ENCODE assay signal across 24 mouse cellular contexts in genomic region chr4:98543001-98543400, GRCm38 (mm10).
A peak's percentile ranks its signal among the peaks of the same experiment; 100 is the strongest.
DNase-seq lines count a peak whose midpoint lies in the region; ATAC-seq and TF ChIP-seq lines count a peak whose summit lies in the region.
"Had no signal": no experiment of that assay in that cellular context is flagged by ENCODE, and none has a peak within 500 bp of the region (broad histone marks: within the 10 kb centered on the region; RNA-seq: fewer than 3 reads in every experiment).

No protein-coding gene starts in this region.

- no peaks in the 10 kb centered on the region for H3K9me3 ChIP-seq in forebrain, embryonic 16.5 days (ENCODE audit: control insufficient read depth, low read length)
- H3K9me3 ChIP-seq: forebrain, embryonic 10.5 days; forebrain, embryonic 13.5 days; heart, embryonic 10.5 days; heart, embryonic 13.5 days; hindbrain, embryonic 12.5 days; hindbrain, embryonic 15.5 days had no signal

- H3ac ChIP-seq in myocyte (ENCODE audit: control insufficient read depth, insufficient read length), result no peak overlapping the region

- H3K4me3 ChIP-seq in myocyte, result no peak overlapping the region
- no peak overlapping the region for H3K4me3 ChIP-seq in forebrain, embryonic 16.5 days (replicated peaks; ENCODE audit: low read length)
- H3K4me3 ChIP-seq: forebrain, embryonic 10.5 days; forebrain, embryonic 13.5 days; heart, adult 2 months; heart, embryonic 10.5 days; heart, embryonic 13.5 days; hindbrain, embryonic 12.5 days; hindbrain, embryonic 15.5 days had no signal

- no peak overlapping the region for H3K27ac ChIP-seq in forebrain, embryonic 16.5 days (ENCODE audit: low read length)
- H3K27ac ChIP-seq: forebrain, embryonic 10.5 days; forebrain, embryonic 13.5 days; heart, adult 2 months; heart, embryonic 10.5 days; heart, embryonic 13.5 days; hindbrain, embryonic 12.5 days; hindbrain, embryonic 15.5 days had no signal

- H3K79me2 ChIP-seq in myocyte (ENCODE audit: control insufficient read depth, insufficient read depth), result no peaks in the 10 kb centered on the region

- no peak for ATAC-seq in forebrain, embryonic 16.5 days
- ATAC-seq: CD4-positive, CD25-positive, alpha-beta regulatory T cell, adult 4 months; forebrain, embryonic 13.5 days; forebrain, postnatal 0 days had no signal

- no peak overlapping the region for H3K9ac ChIP-seq in forebrain, embryonic 16.5 days (replicated peaks; ENCODE audit: low read depth, low read length)
- H3K9ac ChIP-seq: forebrain, embryonic 13.5 days; forebrain, postnatal 0 days; heart, embryonic 13.5 days; hindbrain, embryonic 12.5 days; hindbrain, embryonic 15.5 days had no signal

- H3K4me1 ChIP-seq in forebrain, embryonic 16.5 days (replicated peaks; ENCODE audit: control insufficient read depth, insufficient read depth, low read length), result peaks cover 13% of the 10 kb centered on the region; the same call in 1 of the 2 replicates
- H3K4me1 ChIP-seq: heart, embryonic 10.5 days had no signal

- WGBS in forebrain, embryonic 16.5 days, result 54% methylated on average over 3 of the region's 3 CpGs

- peak; percentile 68 for DNase-seq in heart, adult 11 months
- no peak for DNase-seq in heart, postnatal 36 days
- peak; percentile 21 to 53 for DNase-seq in left cerebral cortex, adult 18-20 months (ENCODE audit: low spot score in 2 of 2)
- DNase-seq in left cerebral cortex, postnatal 10 days (ENCODE audit: extremely low spot score in 1 of 2, low spot score in 2 of 2), result no peak
- peak; percentile 30 to 40 for DNase-seq in right cerebral cortex, adult 2 months (ENCODE audit: low spot score in 2 of 2)
- no peak for DNase-seq in right cerebral cortex, postnatal 4 days
- DNase-seq: adrenal gland, adult 2 months; adrenal gland, postnatal 14 days; cerebellum, adult 11-12 months; cerebellum, adult 9-10 months; cerebellum, postnatal 14 days; forebrain, postnatal 0 days; gastrocnemius, postnatal 25 days; heart, adult 2 months; heart, postnatal 14 days had no signal

- no peaks in the 10 kb centered on the region for H3K27me3 ChIP-seq in myocyte (ENCODE audit: control insufficient read depth, insufficient read depth, insufficient read length)
- H3K27me3 ChIP-seq in forebrain, embryonic 16.5 days (replicated peaks; ENCODE audit: control insufficient read depth, insufficient read depth, low read length), result no peaks in the 10 kb centered on the region
- H3K27me3 ChIP-seq: forebrain, embryonic 13.5 days; heart, embryonic 13.5 days; hindbrain, embryonic 12.5 days; hindbrain, embryonic 15.5 days had no signal

- intact Hi-C loops in heart, postnatal 36 days (cut with DNase I), result no loop called here
- intact Hi-C loops in left cerebral cortex, postnatal 10 days (cut with DNase I), result loop anchor here (5.0 kb wide), 1 partner anchor 159 kb away; no protein-coding TSS in a partner anchor

- no peak for TF ChIP-seq POLR2A in myocyte (IDR thresholded peaks at IDR 0.05; ENCODE audit: insufficient read length, low read depth)

- H3K36me3 ChIP-seq in myocyte (ENCODE audit: control insufficient read depth, insufficient read depth), result no peaks in the 10 kb centered on the region
- H3K36me3 ChIP-seq in forebrain, embryonic 16.5 days (ENCODE audit: control insufficient read depth, insufficient read depth), result no peaks in the 10 kb centered on the region
- H3K36me3 ChIP-seq: forebrain, embryonic 10.5 days; heart, embryonic 10.5 days; heart, embryonic 13.5 days; hindbrain, embryonic 12.5 days; hindbrain, embryonic 15.5 days had no signal

- peak overlapping the region; percentile 30 for H3K4me2 ChIP-seq in myocyte (ENCODE audit: low read depth)
- H3K4me2 ChIP-seq in forebrain, embryonic 16.5 days (ENCODE audit: low read length), result no peak overlapping the region
- H3K4me2 ChIP-seq: forebrain, embryonic 13.5 days; heart, embryonic 13.5 days; hindbrain, embryonic 12.5 days; hindbrain, embryonic 15.5 days had no signal

TF ChIP-seq in myocyte, 11 proteins besides CTCF, POLR2A, EP300 and RAD21:
- TF ChIP-seq TCF3 (IDR thresholded peaks at IDR 0.05; ENCODE audit: insufficient read length, low read depth) (no peak), SRF (IDR thresholded peaks at IDR 0.05; ENCODE audit: control insufficient read depth, insufficient read length, low read depth) (no peak), REST (IDR thresholded peaks at IDR 0.05; ENCODE audit: insufficient read depth, insufficient read length) (no peak), E2F4 (IDR thresholded peaks at IDR 0.05; ENCODE audit: insufficient read depth) (no peak), POLR2AphosphoS2 (IDR thresholded peaks at IDR 0.05; ENCODE audit: insufficient read length, low read depth) (no peak), MAX (IDR thresholded peaks at IDR 0.05; ENCODE audit: low read depth) (no peak), USF1 (IDR thresholded peaks at IDR 0.05; ENCODE audit: low read depth) (no peak), TCF12 (IDR thresholded peaks at IDR 0.05; ENCODE audit: insufficient read depth, poor library complexity, severe bottlenecking) (no peak), CEBPB (IDR thresholded peaks at IDR 0.05; ENCODE audit: insufficient read depth, poor library complexity, severe bottlenecking) (no peak)

Comparison
In these comparisons a context has a peak if more than half of its experiments do, and no peak if none do; other contexts are left out.
1. DNase-seq: peak in heart, adult 11 months (single experiment), left cerebral cortex, adult 18-20 months (2 of 2) and right cerebral cortex, adult 2 months (2 of 2); none in heart, postnatal 36 days (0 of 2), left cerebral cortex, postnatal 10 days (0 of 2) and right cerebral cortex, postnatal 4 days (single experiment).